Mouse (Mus musculus): ENCODE measurements at regions not wholly inside any gene's neighbourhood (a gene's known extent, or its start where the extent isn't known, plus 50 kb on each side); places are given as distances from the start of the nearest gene placed in this dataset.

- no peak for DNase-seq
- TF ChIP-seq CTCF (IDR thresholded peaks at IDR 0.05; ENCODE audit: borderline replicate concordance, control insufficient read depth, extremely low read depth, insufficient read depth, low read length, poor library complexity) = no peak
- no peak for TF ChIP-seq POLR2A (IDR thresholded peaks at IDR 0.05; ENCODE audit: control insufficient read depth, extremely low read depth, insufficient read depth, low read length, poor library complexity)
- H3K4me1 ChIP-seq (replicated peaks; ENCODE audit: control insufficient read depth, insufficient read depth, low read length) = no peaks in the 10 kb centered on the region
- 88% methylated on average over 12 of the region's 12 CpGs for WGBS
- H3K36me3 ChIP-seq (ENCODE audit: control insufficient read depth, insufficient read depth, low read length) = no peaks in the 10 kb centered on the region
- H3K27me3 ChIP-seq (ENCODE audit: control insufficient read depth, insufficient read depth, low read length) = no peaks in the 10 kb centered on the region
- no peak overlapping the region for H3K4me3 ChIP-seq (ENCODE audit: control insufficient read depth, insufficient read depth, low read length)
- H3K27ac ChIP-seq (ENCODE audit: control insufficient read depth, insufficient read depth, low read length) = no peak overlapping the region
Measured at GRCm38 (mm10) chr12:29343147-29343852, 184.9 kb upstream of the Myt1l start.

DNA sequence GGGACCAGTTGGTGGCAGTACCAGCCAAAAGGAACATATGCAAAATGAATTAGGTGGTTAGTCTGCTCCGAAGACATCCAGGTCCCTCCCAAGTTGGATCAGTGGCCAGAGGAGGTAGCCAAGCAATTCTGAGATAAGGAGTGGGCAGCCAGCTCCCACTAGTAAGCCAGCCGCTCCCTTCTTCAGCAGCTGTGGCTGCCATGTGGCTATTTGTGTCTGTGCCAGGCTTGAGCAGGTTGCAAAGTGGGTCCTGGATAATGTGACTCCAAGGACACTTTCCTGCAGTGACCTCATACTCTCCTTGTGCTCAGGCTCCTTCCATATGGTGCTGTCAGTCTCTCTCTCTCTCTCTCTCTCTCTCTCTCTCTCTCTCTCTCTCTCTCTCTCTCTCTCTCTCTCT lies 179.5 kb upstream of the Myt1l start:
- Histone ChIP-seq H3K36me3 (ENCODE audit: control insufficient read depth, insufficient read depth, low read length) (no peaks in the 10 kb centered on the region), H3K27ac (ENCODE audit: control insufficient read depth, insufficient read depth, low read length) (no peak overlapping the region), H3K4me1 (replicated peaks; ENCODE audit: control insufficient read depth, insufficient read depth, low read length) (no peaks in the 10 kb centered on the region), H3K27me3 (ENCODE audit: control insufficient read depth, insufficient read depth, low read length) (no peaks in the 10 kb centered on the region), H3K4me3 (ENCODE audit: control insufficient read depth, insufficient read depth, low read length) (no peak overlapping the region)
- WGBS = 87% methylated on average over 2 of the region's 2 CpGs
- TF ChIP-seq POLR2A (IDR thresholded peaks at IDR 0.05; ENCODE audit: control insufficient read depth, extremely low read depth, insufficient read depth, low read length, poor library complexity) = no peak
- no peak for TF ChIP-seq CTCF (IDR thresholded peaks at IDR 0.05; ENCODE audit: borderline replicate concordance, control insufficient read depth, extremely low read depth, insufficient read depth, low read length, poor library complexity)
- DNase-seq = no peak

DNA sequence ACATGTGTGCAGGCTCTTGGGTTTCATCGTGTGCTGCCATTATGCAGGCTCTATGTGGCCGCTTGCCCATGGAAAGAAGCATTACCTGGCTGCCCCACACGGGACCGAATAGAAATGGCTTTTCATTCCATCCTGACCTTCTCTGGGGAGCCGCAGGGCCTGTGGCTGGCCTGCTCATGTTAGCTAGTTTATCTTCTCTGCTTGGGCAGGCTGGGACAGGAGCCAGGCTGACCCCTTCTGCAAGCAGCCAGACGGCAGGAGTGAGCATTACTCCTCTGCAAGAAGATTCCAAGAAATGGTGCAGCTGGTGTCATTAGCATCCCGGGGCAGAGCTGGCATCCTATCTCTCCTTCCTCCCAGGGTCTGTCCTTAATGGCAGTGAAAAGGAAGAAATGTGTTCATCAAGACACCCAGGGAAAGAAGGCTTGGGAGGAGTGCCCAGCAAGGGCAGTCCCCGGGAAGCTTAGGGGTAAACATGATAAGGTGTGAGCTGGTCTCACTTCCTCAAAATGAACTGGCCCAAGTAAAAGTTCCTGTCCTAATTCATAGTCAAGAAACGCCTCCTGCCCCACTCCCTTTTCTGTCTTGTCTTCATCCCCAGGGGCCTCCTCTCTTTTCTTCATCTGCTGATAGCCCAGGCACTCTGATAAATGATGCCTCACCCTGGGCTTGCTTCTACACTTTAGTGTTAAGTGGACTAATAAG lies 178.9 kb upstream of the Myt1l start:
- Histone ChIP-seq H3K4me3 (ENCODE audit: control insufficient read depth, insufficient read depth, low read length) (no peak overlapping the region), H3K4me1 (replicated peaks; ENCODE audit: control insufficient read depth, insufficient read depth, low read length) (no peaks in the 10 kb centered on the region), H3K27ac (ENCODE audit: control insufficient read depth, insufficient read depth, low read length) (no peak overlapping the region), H3K27me3 (ENCODE audit: control insufficient read depth, insufficient read depth, low read length) (no peaks in the 10 kb centered on the region), H3K36me3 (ENCODE audit: control insufficient read depth, insufficient read depth, low read length) (no peaks in the 10 kb centered on the region)
- TF ChIP-seq POLR2A (IDR thresholded peaks at IDR 0.05; ENCODE audit: control insufficient read depth, extremely low read depth, insufficient read depth, low read length, poor library complexity) = no peak
- TF ChIP-seq CTCF (IDR thresholded peaks at IDR 0.05; ENCODE audit: borderline replicate concordance, control insufficient read depth, extremely low read depth, insufficient read depth, low read length, poor library complexity) = no peak
- WGBS = 63% methylated on average over 9 of the region's 9 CpGs
- no peak for DNase-seq

- Histone ChIP-seq H3K36me3 (ENCODE audit: control insufficient read depth, insufficient read depth, low read length) (no peaks in the 10 kb centered on the region), H3K4me1 (replicated peaks; ENCODE audit: control insufficient read depth, insufficient read depth, low read length) (no peaks in the 10 kb centered on the region), H3K27me3 (ENCODE audit: control insufficient read depth, insufficient read depth, low read length) (no peaks in the 10 kb centered on the region), H3K27ac (ENCODE audit: control insufficient read depth, insufficient read depth, low read length) (no peak overlapping the region), H3K4me3 (ENCODE audit: control insufficient read depth, insufficient read depth, low read length) (no peak overlapping the region)
- 77% methylated on average over 10 of the region's 11 CpGs for WGBS
- no peak for TF ChIP-seq CTCF (IDR thresholded peaks at IDR 0.05; ENCODE audit: borderline replicate concordance, control insufficient read depth, extremely low read depth, insufficient read depth, low read length, poor library complexity)
- no peak for TF ChIP-seq POLR2A (IDR thresholded peaks at IDR 0.05; ENCODE audit: control insufficient read depth, extremely low read depth, insufficient read depth, low read length, poor library complexity)
- no peak for DNase-seq
Measured at GRCm38 (mm10) chr12:29353777-29354496, 174.2 kb upstream of the Myt1l start.

DNA sequence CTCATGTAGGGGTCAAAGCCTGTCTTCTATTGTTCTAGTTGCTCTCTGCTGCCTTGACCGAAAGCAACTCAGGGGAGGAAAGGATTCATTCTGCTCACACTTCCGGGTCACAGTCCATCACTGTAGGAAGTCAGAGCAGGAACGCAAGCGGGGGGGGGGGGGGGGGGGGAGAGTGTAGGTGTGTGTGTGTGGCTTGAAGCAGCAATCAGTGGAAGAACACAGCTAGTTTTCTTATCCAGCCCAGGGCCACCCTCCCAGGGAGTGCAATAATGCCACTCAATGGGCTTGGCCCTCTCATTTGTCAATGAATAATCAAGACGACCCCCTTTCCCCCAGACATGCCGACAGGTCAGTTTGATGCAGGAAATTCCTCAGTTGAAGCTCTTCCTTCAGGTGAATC lies 173.4 kb upstream of the Myt1l start:
- H3K36me3 ChIP-seq (ENCODE audit: control insufficient read depth, insufficient read depth, low read length) = no peaks in the 10 kb centered on the region
- WGBS = 48% methylated on average over 6 of the region's 6 CpGs
- H3K27ac ChIP-seq (ENCODE audit: control insufficient read depth, insufficient read depth, low read length) = no peak overlapping the region
- H3K4me3 ChIP-seq (ENCODE audit: control insufficient read depth, insufficient read depth, low read length) = no peak overlapping the region
- no peak for DNase-seq
- TF ChIP-seq CTCF (IDR thresholded peaks at IDR 0.05; ENCODE audit: borderline replicate concordance, control insufficient read depth, extremely low read depth, insufficient read depth, low read length, poor library complexity) = no peak
- TF ChIP-seq POLR2A (IDR thresholded peaks at IDR 0.05; ENCODE audit: control insufficient read depth, extremely low read depth, insufficient read depth, low read length, poor library complexity) = no peak
- no peaks in the 10 kb centered on the region for H3K27me3 ChIP-seq (ENCODE audit: control insufficient read depth, insufficient read depth, low read length)
- H3K4me1 ChIP-seq (replicated peaks; ENCODE audit: control insufficient read depth, insufficient read depth, low read length) = no peaks in the 10 kb centered on the region

GRCm38 (mm10) chr12:29356681-29357397 lies 171.3 kb upstream of the Myt1l start:
- Histone ChIP-seq H3K4me1 (replicated peaks; ENCODE audit: control insufficient read depth, insufficient read depth, low read length) (no peaks in the 10 kb centered on the region), H3K36me3 (ENCODE audit: control insufficient read depth, insufficient read depth, low read length) (no peaks in the 10 kb centered on the region), H3K4me3 (ENCODE audit: control insufficient read depth, insufficient read depth, low read length) (no peak overlapping the region), H3K27ac (ENCODE audit: control insufficient read depth, insufficient read depth, low read length) (no peak overlapping the region), H3K27me3 (ENCODE audit: control insufficient read depth, insufficient read depth, low read length) (no peaks in the 10 kb centered on the region)
- TF ChIP-seq CTCF (IDR thresholded peaks at IDR 0.05; ENCODE audit: borderline replicate concordance, control insufficient read depth, extremely low read depth, insufficient read depth, low read length, poor library complexity) = no peak
- TF ChIP-seq POLR2A (IDR thresholded peaks at IDR 0.05; ENCODE audit: control insufficient read depth, extremely low read depth, insufficient read depth, low read length, poor library complexity) = no peak
- DNase-seq = no peak
- WGBS = 58% methylated on average over 11 of the region's 11 CpGs

All from thymus, adult 2 months (tissue).